Mouse (Mus musculus) forebrain, embryonic 16.5 days (tissue): ENCODE measurements around the gene Chrna5. TPM values are rescaled to one million over a fixed set of nuclear protein-coding genes. Genes with fewer than 3 reads are reported as not detected.
A peak's percentile ranks its signal among the peaks of the same experiment; 100 is the strongest.

ENCODE experiments used
- ATAC-seq: fragments of 200-750 bp; cut with Nextera tagmentation; 2 replicates; pipeline ENCODE4 v1.8.0; 2017; ENCODE audit warnings: mild to moderate bottlenecking, moderate library complexity
- H3K27ac ChIP-seq: fragments of 300-500 bp; sonication (generic); 2 replicates; pipeline ENCODE4 v1.5.1; 2014; ENCODE audit warnings: low read length, control low read depth
- H3K27me3 ChIP-seq: fragments of 300-500 bp; sonication (generic); replicated peaks from 2 replicates; pipeline ENCODE4 v1.6.1; 2014; ENCODE audit warnings: low read length; ENCODE audit not compliant: control insufficient read depth, insufficient read depth
- H3K36me3 ChIP-seq: fragments of 300-500 bp; sonication (generic); 2 replicates; pipeline ENCODE4 v1.6.1; 2014; ENCODE audit not compliant: control insufficient read depth, insufficient read depth
- H3K4me1 ChIP-seq: fragments of 300-500 bp; sonication (generic); replicated peaks from 2 replicates; pipeline ENCODE4 v1.6.1; 2014; ENCODE audit warnings: low read length; ENCODE audit not compliant: control insufficient read depth, insufficient read depth
- H3K4me2 ChIP-seq: fragments of 300-500 bp; sonication (generic); 2 replicates; pipeline ENCODE4 v1.6.1; 2014; ENCODE audit warnings: mild to moderate bottlenecking, low read length, control low read depth
- H3K4me3 ChIP-seq: fragments of 300-500 bp; sonication (generic); replicated peaks from 2 replicates; pipeline ENCODE4 v1.5.1; 2014; ENCODE audit warnings: mild to moderate bottlenecking, low read length, control low read depth
- H3K9ac ChIP-seq: fragments of 300-500 bp; sonication (generic); replicated peaks from 2 replicates; pipeline ENCODE4 v1.6.1; 2014; ENCODE audit warnings: low read depth, low read length, control low read depth
- H3K9me3 ChIP-seq: fragments of 300-500 bp; sonication (generic); 2 replicates; pipeline ENCODE4 v1.6.1; 2016; ENCODE audit warnings: low read length; ENCODE audit not compliant: control insufficient read depth
- WGBS: fragments of 180-500 bp; shearing (Covaris S2); extraction: QIAGEN DNeasy Blood & Tissue Kit; methylation state at CpG from one replicate; pipeline ENCODE4 v1.1.7; 2014; 5-methylcytosine and 5-hydroxymethylcytosine counted together
- polyA plus RNA-seq: library from polyadenylated mRNA; unstranded; fragments of >200 nt; fragmentation: Nextera tagmentation; extraction: Ambion mirVana; gene quantifications from 2 replicates; pipeline ENCODE4 v1.2.1, GENCODE M21; 2015

Gene Chrna5
- polyA plus RNA-seq, 1 experiment from 2014 or later, result 0.85 TPM

DNA sequence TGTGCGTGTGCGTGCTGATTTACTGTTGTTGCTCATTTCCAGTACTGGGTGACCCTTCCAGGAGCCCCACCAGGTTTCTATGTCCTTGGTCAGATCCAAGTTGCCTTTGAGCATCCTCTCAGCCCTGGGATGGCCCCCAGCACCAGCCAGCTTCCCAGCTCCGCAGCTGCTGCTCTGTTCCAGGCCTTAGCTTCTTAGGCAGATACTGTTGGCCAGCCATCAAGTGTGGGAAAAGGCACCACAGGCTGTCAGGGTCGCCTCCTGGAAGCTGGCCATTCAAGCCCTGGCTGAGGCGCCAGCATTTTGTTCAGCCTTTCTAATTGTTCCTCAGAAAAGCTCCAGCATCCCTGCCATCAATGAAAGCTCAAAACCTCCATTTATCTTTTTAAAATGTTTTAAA, 59.3 kb downstream of the Chrna5 start:
- Histone ChIP-seq H3K4me3 (no peak overlapping the region), H3K4me2 (no peak overlapping the region), H3K9me3 (no peaks in the 10 kb centered on the region), H3K9ac (no peak overlapping the region), H3K36me3 (no peaks in the 10 kb centered on the region), H3K4me1 (peaks cover 8% of the 10 kb centered on the region), H3K27me3 (no peaks in the 10 kb centered on the region), H3K27ac (no peak overlapping the region)
- ATAC-seq, result peak; percentile 45; the same call in 1 of the 2 replicates
- 52% methylated on average over 5 of the region's 5 CpGs for WGBS

- peak; percentile 65 for ATAC-seq
- no peak overlapping the region for H3K4me2 ChIP-seq
- H3K27me3 ChIP-seq, result no peaks in the 10 kb centered on the region
- H3K9me3 ChIP-seq, result no peaks in the 10 kb centered on the region
- WGBS, result 43% methylated on average over 2 of the region's 2 CpGs
- peaks cover 8% of the 10 kb centered on the region for H3K4me1 ChIP-seq
- H3K27ac ChIP-seq, result no peak overlapping the region
- no peaks in the 10 kb centered on the region for H3K36me3 ChIP-seq
- no peak overlapping the region for H3K4me3 ChIP-seq
- H3K9ac ChIP-seq, result no peak overlapping the region
Observed at GRCm38 (mm10) chr9:55041389-55041788, 60.7 kb downstream of the Chrna5 start.

- H3K36me3 ChIP-seq, result no peaks in the 10 kb centered on the region
- no peaks in the 10 kb centered on the region for H3K27me3 ChIP-seq
- peaks cover 16% of the 10 kb centered on the region for H3K4me1 ChIP-seq
- H3K4me3 ChIP-seq, result no peak overlapping the region
- ATAC-seq, result no peak
- no peak overlapping the region for H3K9ac ChIP-seq
- H3K27ac ChIP-seq, result no peak overlapping the region
- 23% methylated on average over 8 of the region's 8 CpGs for WGBS
- no peaks in the 10 kb centered on the region for H3K9me3 ChIP-seq
- H3K4me2 ChIP-seq, result no peak overlapping the region
Observed at GRCm38 (mm10) chr9:55043688-55044087, 63.0 kb downstream of the Chrna5 start.

DNA sequence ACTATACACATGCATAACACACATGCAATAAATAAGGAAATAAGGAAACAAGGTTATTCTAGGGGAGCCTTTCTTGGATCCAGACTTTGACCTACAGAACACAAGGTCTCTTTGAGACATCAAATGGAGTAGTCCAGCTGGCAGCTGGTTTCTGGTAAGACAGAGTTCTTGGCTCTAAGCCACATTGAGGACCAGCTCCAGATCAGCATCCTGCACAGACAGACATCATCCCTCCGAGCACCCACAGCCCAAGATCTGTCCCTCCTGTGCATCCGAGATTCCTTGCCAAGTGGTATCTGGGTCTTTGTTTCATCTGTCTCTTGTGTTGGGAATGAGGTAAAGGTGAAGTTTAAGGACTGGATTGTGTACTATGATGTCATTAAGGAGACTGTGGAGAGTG, 64.3 kb downstream of the Chrna5 start:
- no peak overlapping the region for H3K9ac ChIP-seq
- H3K27me3 ChIP-seq, result no peaks in the 10 kb centered on the region
- H3K4me1 ChIP-seq, result peaks cover 16% of the 10 kb centered on the region
- H3K36me3 ChIP-seq, result no peaks in the 10 kb centered on the region
- H3K9me3 ChIP-seq, result no peaks in the 10 kb centered on the region
- no peak overlapping the region for H3K4me2 ChIP-seq
- 68% methylated on average over 2 of the region's 2 CpGs for WGBS
- ATAC-seq, result no peak
- no peak overlapping the region for H3K4me3 ChIP-seq
- H3K27ac ChIP-seq, result no peak overlapping the region

- H3K9ac ChIP-seq, result no peak overlapping the region
- H3K4me1 ChIP-seq, result peaks cover 11% of the 10 kb centered on the region
- no peak overlapping the region for H3K4me2 ChIP-seq
- no peaks in the 10 kb centered on the region for H3K36me3 ChIP-seq
- no peaks in the 10 kb centered on the region for H3K27me3 ChIP-seq
- no peak overlapping the region for H3K4me3 ChIP-seq
- H3K27ac ChIP-seq, result no peak overlapping the region
- under 1% methylated on average over 3 of the region's 3 CpGs for WGBS
- no peak for ATAC-seq
- H3K9me3 ChIP-seq, result no peaks in the 10 kb centered on the region
Observed at GRCm38 (mm10) chr9:55046764-55047163, 66.1 kb downstream of the Chrna5 start.

DNA sequence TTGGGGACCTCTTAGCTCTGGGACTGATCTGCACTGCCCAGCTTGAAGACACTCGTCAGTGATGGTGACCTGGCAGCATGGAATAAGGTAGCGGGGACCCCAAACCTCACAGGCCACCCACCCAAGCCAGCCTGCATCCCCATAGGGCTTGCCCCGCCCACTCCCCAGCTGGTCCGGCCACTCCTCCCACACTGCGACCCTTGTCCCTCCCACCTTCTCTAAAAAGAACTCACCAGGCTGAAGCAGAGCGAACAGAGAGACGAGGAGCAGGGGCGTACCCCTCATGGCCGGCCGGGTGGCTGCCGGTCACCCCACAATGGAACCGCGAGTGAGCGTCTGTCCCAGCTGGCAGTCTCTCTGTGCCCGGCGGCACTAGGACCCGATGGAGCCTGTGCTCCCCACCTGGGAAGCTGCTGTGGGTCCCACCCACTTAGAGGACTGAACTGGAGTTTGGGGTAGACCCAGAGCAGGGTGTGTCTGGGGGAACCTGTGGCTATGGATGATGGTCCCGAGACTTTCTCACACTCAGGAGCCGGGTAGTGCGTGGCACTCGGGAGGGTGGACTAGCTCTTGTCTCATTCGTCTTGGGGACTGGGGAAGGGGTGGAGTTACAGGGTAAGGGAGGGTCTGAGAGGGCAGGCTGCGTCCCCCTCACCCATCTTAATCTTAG, 67.7 kb downstream of the Chrna5 start, which contains the start of gene Chrnb4:
TSS of gene Chrnb4 (minus strand) at position 569 of the 670 bp plus-strand sequence.
- H3K4me2 ChIP-seq, result peak within 1 kb of the TSS; percentile 91
- peak within 1 kb of the TSS; percentile 49 for H3K4me3 ChIP-seq
- H3K9ac ChIP-seq, result peak within 1 kb of the TSS; percentile 51; the same call in 1 of the 2 replicates
- peak; percentile 47 for ATAC-seq
- no peaks in the 10 kb centered on the region for H3K9me3 ChIP-seq
- peaks cover 10% of the 10 kb centered on the region for H3K4me1 ChIP-seq
- no peak within 1 kb of the TSS for H3K27ac ChIP-seq
- no peaks in the 10 kb centered on the region for H3K27me3 ChIP-seq
- no peaks in the 10 kb centered on the region for H3K36me3 ChIP-seq
- under 1% methylated on average over 23 of the region's 23 CpGs for WGBS

GRCm38 (mm10) chr9:55055386-55055930, 74.8 kb downstream of the Chrna5 start:
- Histone ChIP-seq H3K9ac (no peak overlapping the region), H3K4me3 (no peak overlapping the region), H3K9me3 (no peaks in the 10 kb centered on the region), H3K27ac (no peak overlapping the region), H3K4me2 (no peak overlapping the region), H3K27me3 (no peaks in the 10 kb centered on the region), H3K4me1 (no peaks in the 10 kb centered on the region), H3K36me3 (no peaks in the 10 kb centered on the region)
- WGBS, result 54% methylated on average over 2 of the region's 2 CpGs
- ATAC-seq, result no peak

Other genes with a start within 250 kb of the Chrna5 start
- 115 and 126 TPM in 2 replicates for gene Wdr61, start 246.4 kb upstream of the Chrna5 start, polyA plus RNA-seq
- 44.7 and 55.4 TPM in 2 replicates for gene Crabp1, start 216.1 kb upstream of the Chrna5 start, polyA plus RNA-seq
- 53.5 and 60.9 TPM in 2 replicates for gene Ireb2, start 117.1 kb upstream of the Chrna5 start, polyA plus RNA-seq
- 1.5 and 1.6 TPM in 2 replicates for gene Hykk, start 63.6 kb upstream of the Chrna5 start, polyA plus RNA-seq
- gene Psma4, start 30.1 kb upstream of the Chrna5 start, polyA plus RNA-seq, result 287 and 291 TPM in 2 replicates
- gene AY074887, start 29.9 kb upstream of the Chrna5 start, polyA plus RNA-seq, result 0.86 and 1.2 TPM in 2 replicates
- 3.1 and 5.1 TPM in 2 replicates for gene Chrna3, start 45.7 kb downstream of the Chrna5 start, polyA plus RNA-seq
- gene Chrnb4, start 67.9 kb downstream of the Chrna5 start, polyA plus RNA-seq, result 0.35 and 0.41 TPM in 2 replicates
- 36.0 and 39.7 TPM in 2 replicates for gene Ube2q2, start 168.0 kb downstream of the Chrna5 start, polyA plus RNA-seq
- 91.4 and 93.5 TPM in 2 replicates for gene Fbxo22, start 228.0 kb downstream of the Chrna5 start, polyA plus RNA-seq